Mouse (Mus musculus) midbrain, postnatal 0 days (tissue): Measurements from ENCODE around the gene Tpst1. TPM values are rescaled to one million over a fixed set of nuclear protein-coding genes. Genes with fewer than 3 reads are reported as not detected.
A peak's percentile ranks its signal among the peaks of the same experiment; 100 is the strongest.

ENCODE experiments used
- ATAC-seq: fragments of 200-750 bp; cut with Nextera tagmentation; 2 replicates; pipeline ENCODE4 v1.8.0; 2017; ENCODE audit warnings: moderate number of reproducible peaks, mild to moderate bottlenecking, moderate TSS enrichment, moderate library complexity; ENCODE audit not compliant: low FRiP score
- DNase-seq: peaks from one replicate; pipeline ENCODE4 v3.0.0-alpha.2; 2015; ENCODE audit warnings: low spot score
- H3K27ac ChIP-seq: fragments of 300-500 bp; sonication (generic); 2 replicates; pipeline ENCODE4 v1.5.1; 2014; ENCODE audit warnings: low read depth, mild to moderate bottlenecking, low read length, mixed read lengths
- H3K27me3 ChIP-seq: fragments of 300-500 bp; sonication (generic); 2 replicates; pipeline ENCODE4 v1.6.1; 2014; ENCODE audit warnings: low read length, control low read depth, mixed read lengths; ENCODE audit not compliant: insufficient read depth
- H3K36me3 ChIP-seq: fragments of 300-500 bp; sonication (generic); 2 replicates; pipeline ENCODE4 v1.6.1; 2014; ENCODE audit warnings: low read length, control low read depth, mixed read lengths; ENCODE audit not compliant: insufficient read depth
- H3K4me1 ChIP-seq: fragments of 300-500 bp; sonication (generic); 2 replicates; pipeline ENCODE4 v1.6.1; 2014; ENCODE audit warnings: mild to moderate bottlenecking, control low read depth, antibody characterized with exemption, low read length, mixed read lengths; ENCODE audit not compliant: insufficient read depth
- H3K4me2 ChIP-seq: fragments of 300-500 bp; sonication (generic); 2 replicates; pipeline ENCODE4 v1.6.1; 2014; ENCODE audit warnings: low read depth, mild to moderate bottlenecking, low read length, mixed read lengths; ENCODE audit not compliant: poor library complexity, severe bottlenecking
- H3K4me3 ChIP-seq: fragments of 300-500 bp; sonication (generic); 2 replicates; pipeline ENCODE4 v1.5.1; 2014; ENCODE audit warnings: low read depth, mild to moderate bottlenecking, low read length, moderate library complexity
- H3K9ac ChIP-seq: fragments of 300-500 bp; sonication (generic); replicated peaks from 2 replicates; pipeline ENCODE4 v1.6.1; 2014; ENCODE audit warnings: mild to moderate bottlenecking, low read length, moderate library complexity, mixed read lengths; ENCODE audit not compliant: poor library complexity, severe bottlenecking
- H3K9me3 ChIP-seq: fragments of 300-500 bp; sonication (generic); 2 replicates; pipeline ENCODE4 v1.6.1; 2016; ENCODE audit warnings: low read length, control low read depth
- CTCF ChIP-seq: IDR thresholded peaks from 2 replicates; pipeline ENCODE4 v1.5.1; 2016; ENCODE audit warnings: antibody characterized with exemption, mild to moderate bottlenecking
- whole genome bisulfite sequencing: fragments of 180-500 bp; shearing (Covaris S2); extraction: QIAGEN DNeasy Blood & Tissue Kit; methylation state at CpG from one replicate; pipeline ENCODE4 v1.1.7; 2014; 5-methylcytosine and 5-hydroxymethylcytosine counted together
- polyA plus RNA-seq: library from polyadenylated mRNA; unstranded; fragments of >200 nt; fragmentation: Nextera tagmentation; extraction: Ambion mirVana; gene quantifications from 2 replicates; pipeline ENCODE4 v1.2.1, GENCODE M21; 2015
- total RNA-seq: library from RNA; depleted of rRNA; stranded (reverse); fragments of >200 nt; gene quantifications from 2 replicates; pipeline ENCODE4 v1.2.3, GENCODE M21; 2014

The Tpst1 gene
- total and polyA plus RNA-seq, 2 experiments from 2014 or later, result 46.5 to 50.0 TPM

- H3K27me3 ChIP-seq, result no peaks in the 10 kb centered on the region
- 76% methylated on average over 15 of the region's 15 CpGs for WGBS
- H3K4me2 ChIP-seq, result no peak overlapping the region
- no peaks in the 10 kb centered on the region for H3K9me3 ChIP-seq
- DNase-seq (peak; percentile 15), ATAC-seq (no peak)
- H3K9ac ChIP-seq, result no peak overlapping the region
- no peak overlapping the region for H3K27ac ChIP-seq
- no peaks in the 10 kb centered on the region for H3K4me1 ChIP-seq
- TF ChIP-seq CTCF, result no peak
- H3K36me3 ChIP-seq, result peaks cover 38% of the 10 kb centered on the region
- no peak overlapping the region for H3K4me3 ChIP-seq
Observed at GRCm38 (mm10) chr5:130048786-130049520, 24.2 kb upstream of the Tpst1 start.

GRCm38 (mm10) chr5:130050416-130050815, 22.7 kb upstream of the Tpst1 start:
- ATAC-seq, result no peak
- Histone ChIP-seq H3K4me1 (no peaks in the 10 kb centered on the region), H3K27ac (no peak overlapping the region), H3K27me3 (no peaks in the 10 kb centered on the region), H3K4me3 (no peak overlapping the region), H3K36me3 (peaks cover 37% of the 10 kb centered on the region), H3K9me3 (no peaks in the 10 kb centered on the region), H3K9ac (no peak overlapping the region), H3K4me2 (no peak overlapping the region)
- TF ChIP-seq CTCF, result no peak
- WGBS, result 27% methylated on average over 6 of the region's 6 CpGs
- peak; percentile 57 for DNase-seq

GRCm38 (mm10) chr5:130051073-130051860, 21.9 kb upstream of the Tpst1 start:
- Histone ChIP-seq H3K27ac (no peak overlapping the region), H3K9ac (no peak overlapping the region), H3K9me3 (no peaks in the 10 kb centered on the region), H3K4me1 (no peaks in the 10 kb centered on the region), H3K27me3 (no peaks in the 10 kb centered on the region), H3K4me2 (no peak overlapping the region), H3K36me3 (peaks cover 29% of the 10 kb centered on the region), H3K4me3 (no peak overlapping the region)
- DNase-seq, result no peak
- TF ChIP-seq CTCF, result no peak
- WGBS, result 85% methylated on average over 15 of the region's 15 CpGs
- no peak for ATAC-seq

DNA sequence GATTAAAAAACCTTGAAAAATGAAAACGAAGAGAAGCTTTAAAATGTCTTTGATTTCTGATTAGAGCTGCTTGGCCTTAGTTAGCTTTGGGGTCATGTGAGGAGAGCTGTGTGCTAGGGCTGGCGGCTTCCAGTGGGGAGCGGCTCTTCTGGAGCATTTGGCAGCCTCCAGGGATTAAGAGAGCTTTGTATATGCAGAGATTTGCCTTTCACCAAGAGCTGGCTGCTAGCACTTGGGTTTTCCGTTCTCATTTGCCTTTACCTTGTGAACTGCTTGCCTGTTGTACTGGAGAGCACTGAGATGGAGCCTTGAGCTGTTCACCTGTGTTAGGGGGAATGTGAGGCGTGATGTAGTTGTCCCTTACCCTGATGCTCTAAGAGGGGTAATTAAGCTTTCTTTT, 20.6 kb upstream of the Tpst1 start:
- Histone ChIP-seq H3K9ac (0 out of 2 replicates have a peak overlapping the region, but pooled peaks have one; percentile 24), H3K9me3 (no peaks in the 10 kb centered on the region), H3K4me3 (no peak overlapping the region), H3K36me3 (peaks cover 26% of the 10 kb centered on the region), H3K4me1 (no peaks in the 10 kb centered on the region), H3K27me3 (no peaks in the 10 kb centered on the region), H3K27ac (0 out of 2 replicates have a peak overlapping the region, but pooled peaks have one; percentile 6), H3K4me2 (no peak overlapping the region)
- no peak for TF ChIP-seq CTCF
- 48% methylated on average over 5 of the region's 5 CpGs for WGBS
- DNase-seq (no peak), ATAC-seq (no peak)

DNA sequence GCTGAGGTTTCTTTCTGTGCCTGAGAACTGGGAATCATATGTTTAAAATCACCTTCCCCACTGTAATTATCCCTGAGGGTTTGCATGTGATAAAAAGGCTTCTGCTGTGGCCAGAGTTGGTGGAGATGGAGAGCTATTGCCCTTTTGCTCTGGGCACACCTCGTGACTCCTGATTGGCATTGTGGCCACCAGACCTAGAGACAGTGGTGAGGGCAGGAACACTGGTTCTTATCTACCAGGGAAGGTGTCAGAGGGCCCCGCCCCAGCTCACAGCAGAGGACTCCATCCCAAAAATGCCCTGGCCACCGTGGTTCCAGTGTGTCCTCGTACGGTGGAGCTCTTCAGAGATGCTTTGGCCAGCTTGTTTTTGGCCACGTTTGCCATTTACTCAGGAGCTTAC, 20.2 kb upstream of the Tpst1 start:
- WGBS, result 92% methylated on average over 6 of the region's 6 CpGs

DNA sequence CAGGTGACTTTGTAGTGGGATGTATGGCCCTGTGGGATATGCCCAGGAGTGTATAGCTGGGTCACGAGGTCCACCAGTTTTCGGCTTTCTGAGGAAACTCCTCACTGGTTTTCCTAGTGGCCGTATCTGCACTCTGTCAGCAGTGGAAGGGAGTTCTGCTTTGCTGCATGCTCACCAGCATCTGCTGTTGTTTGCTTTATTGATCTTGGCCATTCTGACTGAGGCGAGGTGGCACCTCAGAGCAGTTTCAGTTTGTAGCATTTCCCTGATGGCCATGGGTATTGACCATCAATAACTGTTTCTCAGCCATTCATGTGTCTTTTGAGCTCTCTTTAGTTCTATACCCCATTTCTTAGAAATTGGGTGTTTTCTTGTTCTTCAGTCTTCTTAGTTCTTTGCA, 17.4 kb upstream of the Tpst1 start:
- H3K4me2 ChIP-seq, result no peak overlapping the region
- 96% methylated on average over 4 of the region's 4 CpGs for WGBS
- no peak overlapping the region for H3K4me3 ChIP-seq
- H3K9ac ChIP-seq, result no peak overlapping the region
- no peaks in the 10 kb centered on the region for H3K9me3 ChIP-seq
- H3K27me3 ChIP-seq, result no peaks in the 10 kb centered on the region
- no peak for DNase-seq
- H3K4me1 ChIP-seq, result no peaks in the 10 kb centered on the region
- no peak for ATAC-seq
- no peak overlapping the region for H3K27ac ChIP-seq
- TF ChIP-seq CTCF, result no peak
- H3K36me3 ChIP-seq, result peaks cover 19% of the 10 kb centered on the region

More for the DNA sequence above, 20.2 kb upstream of the Tpst1 start:
- H3K4me3 ChIP-seq, result no peak overlapping the region
- H3K9me3 ChIP-seq, result no peaks in the 10 kb centered on the region
- 0 out of 2 replicates have a peak overlapping the region, but pooled peaks have one; percentile 24 for H3K9ac ChIP-seq
- 0 out of 2 replicates have a peak overlapping the region, but pooled peaks have one; percentile 6 for H3K27ac ChIP-seq
- ATAC-seq (no peak), DNase-seq (no peak)
- H3K36me3 ChIP-seq, result peaks cover 26% of the 10 kb centered on the region
- H3K4me2 ChIP-seq, result no peak overlapping the region
- no peaks in the 10 kb centered on the region for H3K4me1 ChIP-seq
- no peaks in the 10 kb centered on the region for H3K27me3 ChIP-seq
- no peak for TF ChIP-seq CTCF
